ENCODE assay signal across 19 mouse cellular contexts in genomic region chr12:104841256-104841655, GRCm38 (mm10). TPM values are rescaled to one million over a fixed set of nuclear protein-coding genes. Genes with fewer than 3 reads are reported as not detected.
DNase-seq lines count a peak whose midpoint lies in the region; ATAC-seq and TF ChIP-seq lines count a peak whose summit lies in the region.
"Had no signal": no experiment of that assay in that cellular context is flagged by ENCODE, and none has a peak within 500 bp of the region (broad histone marks: within the 10 kb centered on the region; RNA-seq: fewer than 3 reads in every experiment).

No protein-coding gene starts in this region.

- H3K4me1 ChIP-seq in midbrain, embryonic 10.5 days = peaks cover 48% of the 10 kb centered on the region
- H3K4me1 ChIP-seq in midbrain, embryonic 13.5 days (replicated peaks) = peaks cover 31% of the 10 kb centered on the region
- H3K4me1 ChIP-seq in limb, embryonic 10.5 days = peaks cover 52% of the 10 kb centered on the region

- H3K27ac ChIP-seq in layer of hippocampus, adult 2 months = peak overlapping the region; percentile 97
- H3K27ac ChIP-seq in midbrain, embryonic 10.5 days (replicated peaks) = peak overlapping the region; percentile 2; the same call in 1 of the 2 replicates
- H3K27ac ChIP-seq in midbrain, embryonic 13.5 days = no peak overlapping the region
- peak overlapping the region; percentile 43; the same call in 1 of the 2 replicates for H3K27ac ChIP-seq in limb, embryonic 10.5 days
- H3K27ac ChIP-seq: embryonic facial prominence, embryonic 10.5 days; forebrain, embryonic 13.5 days; gastrocnemius, adult 2 months had no signal

- H3K27me3 ChIP-seq in midbrain, embryonic 10.5 days (ENCODE audit: low read depth, poor library complexity, severe bottlenecking) = peaks cover 10% of the 10 kb centered on the region; the same call in 1 of the 2 replicates
- no peaks in the 10 kb centered on the region for H3K27me3 ChIP-seq in midbrain, embryonic 13.5 days
- no peaks in the 10 kb centered on the region for H3K27me3 ChIP-seq in limb, embryonic 10.5 days (ENCODE audit: low read depth, poor library complexity, severe bottlenecking)
- H3K27me3 ChIP-seq: forebrain, embryonic 13.5 days had no signal

- DNase-seq in cerebellum, postnatal 10 days = peak; percentile 49 to 52
- DNase-seq in cerebellum, adult 9-11 months = no peak
- no peak for DNase-seq in layer of hippocampus, adult 2 months (ENCODE audit: low spot score in 2 of 2)
- no peak for DNase-seq in layer of hippocampus, adult 9-11 months
- no peak for DNase-seq in midbrain, embryonic 10.5 days (ENCODE audit: low spot score)
- no peak for DNase-seq in limb, embryonic 10.5 days (ENCODE audit: low spot score)
- DNase-seq in lung, postnatal 36 days = no peak
- DNase-seq: adrenal gland, postnatal 14 days; B cell, adult 2 months; cerebellum, adult 11-12 months; cerebellum, adult 9-10 months; gastrocnemius, adult 2 months; gastrocnemius, postnatal 25 days had no signal

- H3K4me3 ChIP-seq in layer of hippocampus, adult 2 months = no peak overlapping the region
- H3K4me3 ChIP-seq in midbrain, embryonic 10.5 days = no peak overlapping the region
- no peak overlapping the region for H3K4me3 ChIP-seq in midbrain, embryonic 13.5 days (replicated peaks)
- no peak overlapping the region for H3K4me3 ChIP-seq in limb, embryonic 10.5 days
- H3K4me3 ChIP-seq: embryonic facial prominence, embryonic 10.5 days; forebrain, embryonic 13.5 days; gastrocnemius, adult 2 months; heart, embryonic 12.5 days; hindbrain, embryonic 10.5 days had no signal

- no peaks in the 10 kb centered on the region for H3K9me3 ChIP-seq in midbrain, embryonic 10.5 days (replicated peaks)
- H3K9me3 ChIP-seq in midbrain, embryonic 13.5 days = no peaks in the 10 kb centered on the region
- H3K9me3 ChIP-seq in limb, embryonic 10.5 days (replicated peaks) = no peaks in the 10 kb centered on the region
- H3K9me3 ChIP-seq: embryonic facial prominence, embryonic 10.5 days; forebrain, embryonic 13.5 days; heart, embryonic 12.5 days; hindbrain, embryonic 10.5 days had no signal

- no peak overlapping the region for H3K4me2 ChIP-seq in midbrain, embryonic 13.5 days (replicated peaks)
- H3K4me2 ChIP-seq: forebrain, embryonic 13.5 days; heart, embryonic 12.5 days had no signal

- WGBS in midbrain, embryonic 10.5 days = 81% methylated on average over 3 of the region's 3 CpGs
- 88% methylated on average over 3 of the region's 3 CpGs for WGBS in midbrain, embryonic 13.5 days
- WGBS in limb, embryonic 10.5 days = 88% methylated on average over 3 of the region's 3 CpGs

- TF ChIP-seq CTCF in layer of hippocampus, adult 2 months (conservative IDR thresholded peaks at IDR 0.05) = no peak

- no peaks in the 10 kb centered on the region for H3K36me3 ChIP-seq in midbrain, embryonic 10.5 days
- no peaks in the 10 kb centered on the region for H3K36me3 ChIP-seq in midbrain, embryonic 13.5 days
- no peaks in the 10 kb centered on the region for H3K36me3 ChIP-seq in limb, embryonic 10.5 days
- H3K36me3 ChIP-seq: embryonic facial prominence, embryonic 10.5 days; heart, embryonic 12.5 days; hindbrain, embryonic 10.5 days had no signal

- no peak overlapping the region for H3K9ac ChIP-seq in midbrain, embryonic 13.5 days (replicated peaks)
- H3K9ac ChIP-seq: forebrain, embryonic 13.5 days; heart, embryonic 12.5 days had no signal

- ATAC-seq in midbrain, embryonic 13.5 days = no peak
- ATAC-seq: forebrain, embryonic 13.5 days had no signal

RNA-seq across cellular contexts. Expression of gene Clmn, which starts 23.6 kb away (rescaled TPM):
- 100 to 1,000 TPM; 103 to 108 TPM for total RNA-seq in layer of hippocampus, adult 2 months (2021)
- polyA plus RNA-seq in midbrain, embryonic 10.5 days (2016; fragmentation: Nextera tagmentation; extraction: Ambion mirVana) = 1.7 and 1.9 TPM in 2 replicates
- 0.98 and 1.1 TPM in 2 replicates for polyA plus RNA-seq in midbrain, embryonic 13.5 days (2015; fragmentation: Nextera tagmentation; extraction: Ambion mirVana)
- 2.0 and 3.0 TPM in 2 replicates for polyA plus RNA-seq in limb, embryonic 10.5 days (2016; fragmentation: Nextera tagmentation; extraction: Ambion mirVana)
- total RNA-seq: MEL had no signal

Comparison
In these comparisons a context has a peak if more than half of its experiments do, and no peak if none do; other contexts are left out.
1. DNase-seq: peak in cerebellum, postnatal 10 days (2 of 2); none in cerebellum, adult 9-11 months (single experiment), layer of hippocampus, adult 2 months (0 of 2), layer of hippocampus, adult 9-11 months (single experiment), midbrain, embryonic 10.5 days (single experiment), limb, embryonic 10.5 days (single experiment) and lung, postnatal 36 days (single experiment).